Mouse (Mus musculus) myocyte (in vitro differentiated cells): ENCODE measurements around the gene Zmynd8. TPM values are rescaled to one million over a fixed set of nuclear protein-coding genes. Genes with fewer than 3 reads are reported as not detected.

Experiments
- H3K27me3 ChIP-seq: one replicate; pipeline ENCODE4 v1.6.1; 2011; ENCODE audit not compliant: control insufficient read depth, insufficient read depth, insufficient read length
- H3K36me3 ChIP-seq: one replicate; pipeline ENCODE4 v1.6.1; 2011; ENCODE audit not compliant: control insufficient read depth, insufficient read depth
- H3K4me2 ChIP-seq: one replicate; pipeline ENCODE4 v1.6.1; 2011; ENCODE audit warnings: low read depth, control low read depth
- H3K4me3 ChIP-seq: one replicate; pipeline ENCODE4 v1.5.1; 2011; ENCODE audit warnings: mild to moderate bottlenecking, control low read depth, moderate library complexity
- H3K79me2 ChIP-seq: one replicate; pipeline ENCODE4 v1.6.1; 2011; ENCODE audit not compliant: control insufficient read depth, insufficient read depth
- H3ac ChIP-seq: one replicate; pipeline ENCODE4 v1.6.1; 2011; ENCODE audit not compliant: control insufficient read depth, insufficient read length
- CEBPB ChIP-seq: IDR thresholded peaks from 2 replicates; pipeline ENCODE4 v1.6.1; 2011; ENCODE audit warnings: mild to moderate bottlenecking, moderate library complexity; ENCODE audit not compliant: poor library complexity, insufficient read depth, severe bottlenecking
- E2F4 ChIP-seq: IDR thresholded peaks from one replicate; pipeline ENCODE4 v1.6.1; 2011; ENCODE audit warnings: mild to moderate bottlenecking, control low read depth, moderate library complexity; ENCODE audit not compliant: insufficient read depth
- MAX ChIP-seq: IDR thresholded peaks from one replicate; pipeline ENCODE4 v1.6.1; 2011; ENCODE audit warnings: low read depth, mild to moderate bottlenecking, control low read depth
- MYOD1 ChIP-seq, 3 experiments: IDR thresholded peaks; one replicate each; pipeline ENCODE4 v1.6.1; 2011; ENCODE audit warnings: control low read depth in 2 of 3, low read depth in 2 of 3, mild to moderate bottlenecking in 2 of 3, moderate library complexity in 1 of 3; ENCODE audit not compliant: insufficient read length in 2 of 3, control insufficient read depth in 1 of 3
- MYOG ChIP-seq, 3 experiments: IDR thresholded peaks; one replicate each; pipeline ENCODE4 v1.6.1; 2011; ENCODE audit warnings: control low read depth in 2 of 3, low read depth in 2 of 3, mild to moderate bottlenecking in 2 of 3; ENCODE audit not compliant: insufficient read length in 2 of 3, control insufficient read depth in 1 of 3, insufficient read depth in 1 of 3
- POLR2A ChIP-seq: IDR thresholded peaks from one replicate; pipeline ENCODE4 v1.6.1; 2011; ENCODE audit warnings: low read depth, mild to moderate bottlenecking, control low read depth, moderate library complexity; ENCODE audit not compliant: insufficient read length
- POLR2AphosphoS2 ChIP-seq: IDR thresholded peaks from one replicate; pipeline ENCODE4 v1.6.1; 2011; ENCODE audit warnings: low read depth, control low read depth; ENCODE audit not compliant: insufficient read length
- REST ChIP-seq: IDR thresholded peaks from one replicate; pipeline ENCODE4 v1.6.1; 2011; ENCODE audit warnings: mild to moderate bottlenecking, control low read depth, moderate library complexity; ENCODE audit not compliant: insufficient read depth, insufficient read length
- SRF ChIP-seq: IDR thresholded peaks from one replicate; pipeline ENCODE4 v1.6.1; 2011; ENCODE audit warnings: low read depth; ENCODE audit not compliant: control insufficient read depth, insufficient read length
- TCF12 ChIP-seq: IDR thresholded peaks from one replicate; pipeline ENCODE4 v1.6.1; 2011; ENCODE audit warnings: mild to moderate bottlenecking, control low read depth; ENCODE audit not compliant: poor library complexity, insufficient read depth, severe bottlenecking
- TCF3 ChIP-seq: IDR thresholded peaks from one replicate; pipeline ENCODE4 v1.6.1; 2011; ENCODE audit warnings: low read depth, control low read depth; ENCODE audit not compliant: insufficient read length
- USF1 ChIP-seq: IDR thresholded peaks from one replicate; pipeline ENCODE4 v1.6.1; 2011; ENCODE audit warnings: low read depth, mild to moderate bottlenecking, control low read depth, moderate library complexity
- polyA plus RNA-seq: library from polyadenylated mRNA; unstranded; fragments of >200 nt; fragmentation: generic; extraction: Trizol; gene quantifications from one replicate; pipeline ENCODE4 v1.2.1, GENCODE M21; 2012; ENCODE audit warnings: missing spikeins

Zmynd8 gene
- polyA plus RNA-seq, 1 experiment = 20.9 TPM

GRCm38 (mm10) chr2:165768805-165769358 lies 129.9 kb downstream of the Zmynd8 start:
- Histone ChIP-seq H3K36me3 (no peaks in the 10 kb centered on the region), H3K79me2 (no peaks in the 10 kb centered on the region), H3K27me3 (no peaks in the 10 kb centered on the region), H3K4me2 (no peak overlapping the region), H3ac (no peak overlapping the region), H3K4me3 (no peak overlapping the region)
- TF ChIP-seq MAX (no peak), MYOG (IDR thresholded peaks at IDR 0.05; ENCODE audit: control insufficient read depth in 1 of 3, insufficient read depth in 1 of 3, insufficient read length in 2 of 3, low read depth in 2 of 3) (no peak), POLR2A (no peak), CEBPB (no peak)

DNA sequence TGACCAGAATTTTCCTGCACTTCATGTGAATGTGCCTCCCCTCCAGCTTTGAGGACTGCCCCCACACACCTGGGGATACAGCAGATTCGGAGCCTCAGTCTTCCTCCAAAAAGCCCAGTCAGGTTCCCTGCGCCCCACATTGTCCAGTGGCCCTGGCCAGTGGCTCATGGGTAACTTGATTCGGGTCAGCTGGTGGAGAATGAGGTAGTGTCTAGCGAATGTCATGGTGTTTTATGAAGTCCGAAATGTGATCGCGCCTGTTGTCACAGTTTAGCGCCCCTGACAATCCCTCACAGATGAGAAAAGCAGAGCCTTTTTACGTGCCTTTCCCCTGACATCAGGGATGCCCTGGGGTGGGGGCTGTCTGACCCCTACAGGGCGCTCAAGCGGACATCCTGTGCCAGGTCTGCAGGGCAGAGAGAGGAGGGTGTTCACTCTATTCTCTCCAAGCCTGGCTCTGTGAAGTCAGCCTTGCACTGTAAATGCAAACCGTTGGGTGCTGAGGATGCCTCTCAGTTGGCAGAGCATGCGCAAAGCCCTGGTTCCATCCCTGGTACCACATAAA lies 139.3 kb downstream of the Zmynd8 start:
- Histone ChIP-seq H3K27me3 (no peaks in the 10 kb centered on the region), H3K4me2 (no peak overlapping the region)
- TF ChIP-seq REST = no peak
- no peak for TF ChIP-seq TCF12
- TF ChIP-seq E2F4 = no peak
- TF ChIP-seq MYOD1 (IDR thresholded peaks at IDR 0.05; ENCODE audit: control insufficient read depth in 1 of 3, insufficient read length in 2 of 3, low read depth in 2 of 3) = peak in 1 of 3 experiments; percentile 7
- TF ChIP-seq CEBPB = no peak

DNA sequence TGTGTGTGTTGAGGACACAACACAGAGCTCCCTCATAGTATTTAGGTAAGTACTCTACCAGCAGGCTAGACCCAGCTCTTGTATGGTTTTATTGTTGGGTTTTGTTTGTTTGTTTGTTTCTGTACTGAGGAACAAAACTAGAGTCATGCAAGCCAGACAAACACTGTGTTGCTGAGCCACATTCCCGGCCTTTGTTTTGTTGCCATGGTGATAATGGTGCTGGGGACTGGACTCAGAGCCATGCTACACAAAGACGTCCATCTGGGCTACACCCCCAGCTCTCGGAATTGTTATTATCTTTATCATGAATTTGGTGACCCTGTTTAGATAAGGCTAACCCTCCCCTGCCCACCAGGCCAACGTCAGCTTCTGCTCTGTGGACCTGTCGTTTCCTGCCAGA lies 140.3 kb downstream of the Zmynd8 start:
- Histone ChIP-seq H3K4me3 (no peak overlapping the region), H3ac (no peak overlapping the region), H3K36me3 (no peaks in the 10 kb centered on the region)

More for the DNA sequence above, 139.3 kb downstream of the Zmynd8 start:
- Histone ChIP-seq H3ac (no peak overlapping the region), H3K79me2 (no peaks in the 10 kb centered on the region), H3K36me3 (no peaks in the 10 kb centered on the region), H3K4me3 (no peak overlapping the region)

GRCm38 (mm10) chr2:165757799-165758198 lies 141.0 kb downstream of the Zmynd8 start:
- Histone ChIP-seq H3ac (no peak overlapping the region), H3K27me3 (no peaks in the 10 kb centered on the region), H3K79me2 (no peaks in the 10 kb centered on the region), H3K4me2 (no peak overlapping the region), H3K36me3 (no peaks in the 10 kb centered on the region), H3K4me3 (no peak overlapping the region)
- TF ChIP-seq MYOD1 (IDR thresholded peaks at IDR 0.05; ENCODE audit: control insufficient read depth in 1 of 3, insufficient read length in 2 of 3, low read depth in 2 of 3) = no peak
- no peak for TF ChIP-seq MYOG (IDR thresholded peaks at IDR 0.05; ENCODE audit: control insufficient read depth in 1 of 3, insufficient read depth in 1 of 3, insufficient read length in 2 of 3, low read depth in 2 of 3)
- no peak for TF ChIP-seq SRF
- no peak for TF ChIP-seq REST
- TF ChIP-seq TCF12 = no peak
- TF ChIP-seq MAX = no peak
- no peak for TF ChIP-seq CEBPB
- no peak for TF ChIP-seq POLR2AphosphoS2
- no peak for TF ChIP-seq USF1
- no peak for TF ChIP-seq POLR2A
- TF ChIP-seq TCF3 = no peak
- TF ChIP-seq E2F4 = no peak

More for the DNA sequence above, 140.3 kb downstream of the Zmynd8 start:
- Histone ChIP-seq H3K79me2 (no peaks in the 10 kb centered on the region), H3K27me3 (no peaks in the 10 kb centered on the region), H3K4me2 (no peak overlapping the region)
- TF ChIP-seq TCF3 = no peak

- no peak for TF ChIP-seq POLR2AphosphoS2
- no peak for TF ChIP-seq USF1
- TF ChIP-seq E2F4 = no peak
- no peak for TF ChIP-seq POLR2A
- TF ChIP-seq MYOG (IDR thresholded peaks at IDR 0.05; ENCODE audit: control insufficient read depth in 1 of 3, insufficient read depth in 1 of 3, insufficient read length in 2 of 3, low read depth in 2 of 3) = no peak
- no peak for TF ChIP-seq MYOD1 (IDR thresholded peaks at IDR 0.05; ENCODE audit: control insufficient read depth in 1 of 3, insufficient read length in 2 of 3, low read depth in 2 of 3)
- Histone ChIP-seq H3K79me2 (no peaks in the 10 kb centered on the region), H3K4me3 (no peak overlapping the region), H3K4me2 (no peak overlapping the region), H3ac (no peak overlapping the region), H3K27me3 (no peaks in the 10 kb centered on the region), H3K36me3 (no peaks in the 10 kb centered on the region)
Observed at GRCm38 (mm10) chr2:165752704-165753103, 146.1 kb downstream of the Zmynd8 start.
